Mouse (Mus musculus): ENCODE results near the gene 2010003K11Rik. TPM values are rescaled to one million over a fixed set of nuclear protein-coding genes. Genes with fewer than 3 reads are reported as not detected.

The 2010003K11Rik gene
- total RNA-seq, 2 experiments from 2014 or later: 0.22 TPM; not detected in 1

DNA sequence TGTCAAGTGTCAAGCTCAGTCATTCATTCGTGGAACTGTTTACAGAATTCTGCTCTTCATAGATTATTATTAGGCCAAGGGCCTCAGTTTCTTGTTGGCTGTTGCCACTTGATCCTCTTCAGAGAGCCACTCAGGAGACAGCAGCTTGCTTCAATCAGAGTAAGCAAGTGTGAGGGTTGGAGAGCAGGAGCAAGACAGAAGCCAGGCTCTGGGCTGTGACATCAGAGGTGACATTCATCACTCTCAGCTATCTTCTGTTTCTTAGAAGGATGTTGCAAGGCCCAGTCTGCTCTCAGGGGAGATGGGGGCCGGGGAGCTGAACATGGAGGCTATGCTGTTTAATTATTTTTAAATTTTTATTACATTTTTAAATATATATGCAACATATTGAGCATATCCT lies 4.3 kb upstream of the 2010003K11Rik start:
- DNase-seq (ENCODE audit: low spot score): no peak
- intact Hi-C loops (cut with DNase I): no loop called here

DNA sequence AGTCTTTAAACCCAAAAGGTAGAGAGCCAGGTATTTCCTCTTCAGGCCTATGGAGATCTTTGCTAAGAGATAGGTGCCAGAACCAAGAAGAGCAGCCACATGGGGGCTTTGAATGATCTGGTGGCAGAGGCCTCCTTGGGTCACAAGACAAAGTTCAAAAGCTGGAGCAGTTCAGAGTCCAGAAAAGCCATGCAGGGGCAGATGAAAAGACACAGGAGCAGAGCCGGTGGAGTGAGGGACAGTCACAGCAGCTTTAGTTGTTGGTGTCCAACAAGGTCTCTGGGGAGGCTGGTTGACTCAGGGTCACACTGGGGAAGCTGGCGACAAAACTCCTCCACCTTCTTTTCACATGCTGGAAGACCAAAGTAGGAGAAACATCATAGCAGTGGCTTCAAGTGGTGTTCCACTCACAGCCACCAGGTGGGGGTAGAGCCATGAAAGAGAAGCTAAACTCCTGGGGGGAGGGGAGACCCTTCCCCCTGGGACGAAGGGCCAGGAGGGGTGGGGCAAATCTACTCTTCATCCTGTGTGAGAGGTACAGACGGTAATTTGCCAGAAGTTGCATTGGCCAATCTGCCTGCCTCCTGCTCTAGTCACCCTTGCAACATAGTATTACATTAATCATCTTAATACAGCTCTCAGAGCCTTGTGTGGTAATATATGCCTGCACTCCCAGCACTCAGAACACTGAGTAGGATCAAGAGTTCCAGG lies 965 bp downstream of the 2010003K11Rik start:
- no peak for DNase-seq (ENCODE audit: low spot score)
- intact Hi-C loops (cut with DNase I): loop anchor here (2.0 to 5.0 kb wide), 2 partner anchors 125 to 245 kb away; no protein-coding TSS in a partner anchor

DNA sequence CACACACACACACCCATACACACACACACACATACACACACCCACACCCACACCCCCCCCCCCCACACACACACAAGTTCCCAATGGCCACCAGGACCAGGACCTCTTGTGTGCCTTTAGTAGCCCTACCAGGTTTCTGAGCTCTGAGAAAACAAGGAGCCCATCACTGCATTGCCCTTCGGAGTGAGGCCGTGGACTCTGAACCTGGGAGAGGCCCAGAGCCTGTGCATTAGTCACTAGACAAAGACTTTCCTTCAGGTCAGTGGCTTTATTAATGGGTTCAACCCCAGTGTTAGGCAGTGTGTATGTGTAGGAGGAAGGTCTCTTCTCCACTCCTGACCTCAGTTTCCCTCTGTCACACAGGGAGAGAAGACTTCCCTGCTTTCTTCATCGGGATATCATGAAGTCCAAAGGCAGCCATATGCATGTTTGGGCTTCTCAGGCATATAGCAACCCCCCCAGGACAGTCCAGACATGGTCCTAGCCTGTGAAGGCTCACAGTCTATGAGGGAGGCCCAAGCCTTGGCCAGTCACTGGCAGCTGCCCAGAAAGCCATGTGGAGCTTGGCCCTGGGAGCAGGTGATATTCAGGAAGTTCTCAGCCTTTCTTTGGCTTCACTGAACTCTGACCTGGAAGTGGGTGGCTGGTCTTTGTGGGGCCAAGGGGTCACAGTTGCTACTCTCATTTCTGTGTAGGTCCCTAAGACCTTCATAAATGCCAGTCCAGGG lies 1.7 kb downstream of the 2010003K11Rik start:
- no peak for DNase-seq (ENCODE audit: low spot score)
- intact Hi-C loops (cut with DNase I): loop anchor here (2.0 to 5.0 kb wide), 2 partner anchors 126 to 246 kb away; no protein-coding TSS in a partner anchor

DNA sequence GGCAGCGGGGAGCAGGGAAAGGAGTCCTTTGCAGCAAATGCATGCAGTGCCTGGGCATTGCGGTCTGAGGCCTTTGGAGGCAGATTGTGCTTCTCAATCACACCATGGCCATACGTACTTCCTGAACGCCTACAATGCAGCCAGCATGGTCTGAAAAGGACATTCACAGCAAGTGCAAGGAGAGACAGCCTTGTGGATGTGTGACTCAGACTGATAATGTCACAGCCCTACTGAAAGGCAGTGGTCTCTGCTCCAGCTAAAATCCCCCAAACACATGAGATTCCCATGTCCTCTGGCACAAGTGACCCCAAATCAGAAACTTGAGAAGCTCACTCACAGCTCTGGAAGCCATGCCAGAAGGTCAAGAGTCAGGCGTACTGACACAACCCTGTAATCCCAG lies 2.6 kb downstream of the 2010003K11Rik start:
- intact Hi-C loops (cut with DNase I): loop anchor here (2.0 to 5.0 kb wide), 2 partner anchors 126 to 247 kb away; no protein-coding TSS in a partner anchor
- DNase-seq (ENCODE audit: low spot score): no peak

- no peak for DNase-seq (ENCODE audit: low spot score)
- intact Hi-C loops (cut with DNase I): loop anchor here (5.0 kb wide), 1 partner anchor 128 kb away; no protein-coding TSS in a partner anchor
Measured at GRCm38 (mm10) chr19:4494707-4495106, 3.7 kb downstream of the 2010003K11Rik start.

DNA sequence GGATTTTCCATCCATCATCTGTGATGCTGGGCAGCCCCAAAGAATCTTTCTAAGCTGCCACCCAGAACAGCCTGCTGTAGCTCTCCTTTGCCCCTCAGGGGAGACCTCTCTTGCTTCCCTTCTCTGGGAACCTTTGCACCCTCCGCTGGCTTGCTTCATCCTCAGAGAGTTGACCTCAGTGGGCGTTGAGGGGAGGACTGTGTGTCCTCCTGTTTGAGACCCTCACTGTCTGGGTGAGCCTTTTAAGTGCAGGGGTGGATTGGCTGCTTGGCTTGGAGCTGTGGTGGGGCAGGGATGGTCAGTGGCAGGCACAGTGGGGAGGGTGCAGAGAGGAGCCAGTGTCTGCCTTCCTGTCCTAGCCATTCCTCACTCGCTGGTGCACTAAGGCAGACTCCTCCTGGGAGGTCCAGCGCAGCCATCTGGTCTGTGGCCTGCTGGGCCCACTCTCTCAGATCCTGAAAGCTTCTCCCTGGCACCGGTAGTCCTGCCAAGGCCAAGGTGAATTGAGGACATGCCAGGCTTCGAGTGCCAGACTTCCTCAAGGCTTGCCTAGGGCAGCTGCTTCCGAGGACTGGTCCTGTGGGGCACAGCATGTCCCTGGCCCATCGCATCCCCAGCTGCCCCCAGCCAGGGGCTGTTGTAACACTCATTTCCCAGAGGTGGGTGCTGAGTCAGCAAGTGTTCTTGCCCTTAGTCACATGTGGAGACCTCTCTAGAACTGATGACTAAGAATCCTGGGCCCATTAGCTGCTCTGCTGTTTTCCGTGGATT lies 5.7 kb downstream of the 2010003K11Rik start:
- DNase-seq (ENCODE audit: low spot score): peak; percentile 53
- intact Hi-C loops (cut with DNase I): no loop called here

- intact Hi-C loops (cut with DNase I): no loop called here
- DNase-seq (ENCODE audit: low spot score): no peak
Measured at GRCm38 (mm10) chr19:4491080-4491695, 7.2 kb downstream of the 2010003K11Rik start.

DNA sequence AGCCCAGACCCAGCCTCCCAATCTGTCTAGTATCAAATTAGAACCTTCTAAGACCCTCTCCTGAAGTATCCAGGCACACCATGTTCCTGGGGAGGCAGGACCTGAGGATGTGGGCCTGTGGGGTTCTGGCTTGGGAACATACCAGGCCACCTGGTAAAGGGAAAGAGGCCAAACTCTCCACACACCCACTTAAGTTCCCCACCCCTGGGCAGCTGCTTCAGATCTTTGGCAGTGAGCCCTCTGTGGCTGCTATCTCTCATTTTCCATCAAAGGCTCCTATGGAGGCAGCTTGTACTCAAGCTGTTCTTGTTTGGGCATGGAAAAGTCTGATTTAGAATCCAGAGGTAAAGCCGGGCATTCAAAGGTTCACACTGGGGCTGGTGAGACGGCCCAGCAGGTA lies 10.5 kb downstream of the 2010003K11Rik start:
- intact Hi-C loops (cut with DNase I): no loop called here
- no peak for DNase-seq (ENCODE audit: low spot score)

DNA sequence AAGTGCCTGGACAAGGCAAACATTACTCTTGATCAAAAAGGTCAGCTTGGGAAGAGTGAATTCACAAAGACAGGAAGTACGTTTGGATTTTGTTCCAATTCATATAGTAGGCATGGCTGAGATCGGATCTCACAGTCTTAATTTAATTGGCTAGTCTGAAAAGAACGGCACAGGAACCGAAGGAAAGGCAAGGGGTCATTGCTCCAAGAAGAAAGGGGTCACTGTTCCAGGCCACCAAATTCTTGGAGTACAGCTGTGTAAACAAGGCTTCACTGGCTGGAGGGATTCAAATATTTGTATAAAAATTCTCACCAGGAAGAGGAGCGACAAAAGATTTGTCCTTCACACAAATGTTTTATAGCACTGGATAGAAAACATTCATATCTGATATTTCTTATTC lies 13.4 kb downstream of the 2010003K11Rik start:
- no peak for DNase-seq (ENCODE audit: low spot score)
- intact Hi-C loops (cut with DNase I): no loop called here

DNA sequence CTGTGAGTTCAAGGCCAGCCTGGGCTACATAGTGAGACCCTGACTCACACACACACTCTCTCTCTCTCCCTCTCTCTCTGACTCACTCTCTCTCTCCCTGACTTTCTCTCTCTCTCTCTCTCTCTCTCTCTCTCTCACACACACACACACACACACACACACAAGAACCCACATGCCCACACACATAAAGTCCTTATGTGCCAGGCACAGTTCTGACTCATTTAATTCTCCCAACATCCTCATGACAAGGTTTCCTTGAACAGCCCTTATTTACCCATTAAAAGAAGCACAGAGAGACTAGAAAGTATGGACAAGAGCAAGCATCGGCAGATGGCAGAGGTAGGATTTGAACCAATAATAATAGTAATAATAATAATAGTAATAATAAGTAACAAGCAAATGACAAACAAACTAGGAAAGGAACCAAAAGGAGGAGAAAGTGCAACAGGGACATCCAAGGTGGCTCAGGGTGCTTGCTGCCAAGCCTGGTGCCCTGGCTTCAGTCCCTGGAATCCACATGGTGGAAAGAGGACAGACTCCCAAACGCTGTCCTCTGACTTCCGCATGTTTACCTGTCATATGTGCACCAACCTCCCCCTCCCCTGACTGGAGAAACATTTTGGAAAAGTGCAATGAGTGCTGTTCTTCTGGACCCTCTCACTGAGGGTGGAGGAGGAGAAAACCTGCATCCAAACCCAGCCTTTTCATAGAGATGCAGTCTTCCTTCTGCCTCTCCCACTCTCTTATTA lies 16.1 kb downstream of the 2010003K11Rik start:
- intact Hi-C loops (cut with DNase I): no loop called here
- DNase-seq (ENCODE audit: low spot score): no peak

- intact Hi-C loops (cut with DNase I): no loop called here
- DNase-seq (ENCODE audit: low spot score): no peak
Measured at GRCm38 (mm10) chr19:4481326-4481725, 17.1 kb downstream of the 2010003K11Rik start.

- no peak for DNase-seq (ENCODE audit: low spot score)
- intact Hi-C loops (cut with DNase I): no loop called here
Measured at GRCm38 (mm10) chr19:4480041-4480440, 18.3 kb downstream of the 2010003K11Rik start.

- intact Hi-C loops (cut with DNase I): no loop called here
- DNase-seq (ENCODE audit: low spot score): no peak
Measured at GRCm38 (mm10) chr19:4478190-4478516, 20.2 kb downstream of the 2010003K11Rik start.

DNA sequence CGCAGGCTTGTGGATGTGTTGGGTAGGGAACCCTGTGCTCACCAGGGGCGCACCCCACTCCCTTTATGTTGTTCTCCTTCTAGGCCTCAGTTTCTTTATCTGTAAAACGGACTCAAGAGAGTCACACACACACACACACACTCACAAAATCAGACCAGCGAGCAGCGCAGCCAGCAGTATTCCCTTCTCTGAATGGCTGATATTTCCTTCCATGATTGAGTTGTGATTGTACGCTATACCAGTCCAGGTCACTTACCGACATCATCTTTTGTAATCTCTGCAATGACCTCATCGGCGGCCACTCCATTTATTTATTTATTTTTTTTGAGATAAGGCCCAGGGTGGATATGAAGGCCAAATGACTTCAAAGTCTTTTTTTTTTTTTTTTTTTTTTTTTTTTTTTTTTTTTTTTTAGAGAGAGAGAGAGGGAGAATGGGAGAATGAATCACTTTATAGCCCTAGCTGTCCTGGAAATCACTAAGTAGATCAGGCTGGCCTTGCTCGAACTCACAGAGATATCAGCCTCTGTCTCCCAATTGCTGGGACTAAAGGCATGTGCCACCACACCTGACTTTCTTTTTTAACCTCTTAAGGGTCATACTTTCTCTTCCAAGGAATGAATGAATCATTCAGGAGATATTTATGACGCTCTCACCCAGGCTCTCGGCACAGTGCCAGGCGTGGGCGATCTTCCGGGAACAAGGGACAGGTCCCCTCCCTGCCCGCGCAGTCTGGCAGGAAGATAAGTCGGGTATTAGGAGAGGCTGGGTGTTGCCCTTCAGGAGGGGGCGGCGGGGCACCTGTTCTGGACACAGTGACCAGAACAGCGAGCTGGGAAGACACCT lies 20.8 kb downstream of the 2010003K11Rik start, which contains the start of gene Syt12:
TSS of gene Syt12 (minus strand) at position 103 of the 845 bp plus-strand sequence.
- intact Hi-C loops (cut with DNase I): no loop called here
- DNase-seq (ENCODE audit: low spot score): peak; percentile 14

DNA sequence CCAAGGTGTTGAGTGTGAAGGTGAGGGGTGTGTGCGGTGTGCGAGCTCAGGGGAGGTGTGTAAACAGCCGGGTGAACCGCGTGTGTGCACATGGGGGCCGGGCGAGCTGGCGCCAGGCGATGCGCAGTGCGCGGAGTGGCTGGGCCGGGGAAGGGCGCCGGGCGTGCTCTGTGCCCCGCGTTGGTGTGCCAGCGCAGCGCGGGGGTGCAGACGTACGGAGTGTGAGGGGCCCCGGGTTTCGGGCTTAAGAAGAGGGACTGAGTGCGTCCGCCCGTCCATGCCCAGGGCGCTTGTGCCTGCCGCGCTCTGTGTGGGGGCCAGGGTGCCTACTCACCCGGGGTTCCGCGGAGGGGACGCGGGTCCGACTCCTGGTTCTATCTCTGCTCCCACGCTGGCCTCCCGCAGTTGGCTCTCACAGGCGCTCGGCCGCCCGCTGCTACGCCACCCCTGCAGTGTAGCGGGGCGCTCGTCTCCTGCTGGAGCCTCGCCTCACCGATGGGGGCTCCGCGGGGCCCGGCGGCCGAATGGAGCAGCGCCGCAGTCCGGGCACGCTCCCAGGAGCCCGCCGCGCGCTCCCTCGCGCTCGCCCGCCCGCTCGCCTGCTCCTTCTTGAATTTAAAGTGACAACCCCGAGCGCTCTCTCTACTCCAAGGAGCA lies 21.7 kb downstream of the 2010003K11Rik start:
- intact Hi-C loops (cut with DNase I): no loop called here
- DNase-seq (ENCODE audit: low spot score): no peak

DNA sequence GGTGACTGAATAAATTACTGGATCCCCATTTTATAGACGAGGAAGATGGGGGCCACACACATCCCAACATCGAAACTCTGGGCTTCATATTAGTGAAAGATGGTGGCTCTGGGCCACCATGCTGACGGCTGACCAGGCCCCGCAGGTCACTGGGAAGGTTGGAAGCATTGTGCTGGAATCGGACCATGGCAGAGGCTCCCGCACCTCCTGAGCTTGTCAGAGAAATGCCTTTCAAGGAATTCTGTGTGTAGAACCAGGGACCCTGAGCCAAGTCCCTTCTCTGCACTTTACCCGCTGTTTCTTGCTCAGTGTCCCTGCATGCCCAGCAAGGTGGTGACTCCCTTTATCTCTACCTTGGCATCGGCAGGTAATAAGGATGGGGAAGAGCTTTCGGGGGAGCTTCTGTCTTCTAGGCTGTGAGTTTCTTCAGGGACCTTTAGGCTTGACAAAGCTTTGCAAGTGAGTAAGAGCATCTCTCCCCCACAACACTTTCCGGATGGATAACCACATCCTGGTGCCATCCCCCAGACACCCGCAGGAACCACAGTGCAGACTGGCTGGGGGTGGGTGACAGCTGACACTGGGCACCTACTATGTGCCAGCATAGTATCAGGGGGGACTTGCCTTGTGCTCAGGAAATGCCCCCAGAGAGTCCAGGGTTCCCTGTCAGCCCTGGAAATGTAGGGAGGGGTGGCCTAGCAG lies 23.0 kb downstream of the 2010003K11Rik start:
- DNase-seq (ENCODE audit: low spot score): no peak
- intact Hi-C loops (cut with DNase I): no loop called here

DNA sequence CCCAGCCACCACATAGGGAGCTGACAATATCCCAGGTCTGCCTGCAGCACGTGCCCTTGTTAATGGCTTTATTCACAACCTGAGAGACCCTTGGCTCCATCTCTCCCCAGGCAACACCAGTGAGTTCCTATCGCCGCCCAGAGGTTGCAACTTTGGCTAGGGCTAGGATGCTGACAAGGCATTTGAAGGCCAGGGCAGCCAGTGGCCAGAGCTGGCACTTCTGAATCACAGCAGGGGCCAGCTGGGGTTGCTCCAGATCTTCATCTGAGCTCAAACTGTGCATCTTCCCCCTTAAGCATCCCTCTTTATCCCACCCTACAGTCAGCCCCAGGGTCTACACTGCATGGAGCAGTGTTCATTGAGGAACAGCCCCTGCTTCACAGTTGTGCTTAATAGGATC lies 23.6 kb downstream of the 2010003K11Rik start:
- intact Hi-C loops (cut with DNase I): no loop called here
- no peak for DNase-seq (ENCODE audit: low spot score)
